Mouse (Mus musculus) left cerebral cortex, adult 6 months (tissue): ENCODE measurements around the gene Snapin. TPM values are rescaled to one million over a fixed set of nuclear protein-coding genes. Genes with fewer than 3 reads are reported as not detected.

ENCODE experiments used
- long read RNA-seq, 2 experiments: library from polyadenylated mRNA; unstranded; transcript quantifications; one replicate each; pipeline ENCODE4 v2.0.0; 2019 to 2020
- polyA plus RNA-seq: library from polyadenylated mRNA; unstranded; fragments of <200 nt; fragmentation: Nextera tagmentation; gene quantifications from 2 replicates; pipeline ENCODE4 v1.2.3, GENCODE M21; 2021

Snapin gene
- 82.3 and 99.2 TPM in 2 replicates for polyA plus RNA-seq
- long read RNA-seq, experiment 1, transcript Snapin-202 (2 exons, 1,843 nt) = minor isoform, 26 of 557 reads
- long read RNA-seq, experiment 1, transcript Snapin-205 (3 exons, 1,505 nt) = minor isoform, 35 of 557 reads
- long read RNA-seq, experiment 1, transcript Snapin-201 (3 exons, 958 nt) = minor isoform, 58 of 557 reads
- long read RNA-seq, experiment 1, transcript Snapin-203 (4 exons, 1,928 nt) = major isoform, 400 of 557 reads
- long read RNA-seq, experiment 1, partial matches to known transcripts = 1 of 557 reads
- long read RNA-seq, experiment 1, other reads (novel, unspliced or antisense) = 11 of 557 reads
- long read RNA-seq, experiment 2, transcript Snapin-205 (3 exons, 1,505 nt) = minor isoform, 6 of 175 reads
- long read RNA-seq, experiment 2, transcript Snapin-201 (3 exons, 958 nt) = minor isoform, 5 of 175 reads
- long read RNA-seq, experiment 2, transcript Snapin-203 (4 exons, 1,928 nt) = major isoform, 141 of 175 reads
- long read RNA-seq, experiment 2, transcript Snapin-204 (4 exons, 1,575 nt) = minor isoform, 9 of 175 reads
- long read RNA-seq, experiment 2, partial matches to known transcripts = 0 of 175 reads
- long read RNA-seq, experiment 2, other reads (novel, unspliced or antisense) = 11 of 175 reads

GRCm38 (mm10) chr3:90490696-90491256 is at the start of gene Snapin:
Gene Snapin (minus strand): TSS chr3:90491033.

GRCm38 (mm10) chr3:90537141-90537904 is 46.5 kb upstream of the Snapin start, which contains the start of gene S100a16:
Gene S100a16 (plus strand): TSS chr3:90537254.

GRCm38 (mm10) chr3:90526580-90526979 is 35.7 kb upstream of the Snapin start, which contains the start of gene S100a14:
Gene S100a14 (plus strand): TSS chr3:90526856.

GRCm38 (mm10) chr3:90513796-90514590 is 23.2 kb upstream of the Snapin start, which contains the start of the genes S100a1 and S100a13:
Gene S100a1 (minus strand): TSS chr3:90514392.
Gene S100a13 (plus strand): TSS chr3:90514435.

GRCm38 (mm10) chr3:90508950-90509746 is 18.3 kb upstream of the Snapin start, which contains the start of gene Chtop:
Gene Chtop (minus strand): TSS chr3:90509498.

GRCm38 (mm10) chr3:90475831-90476611 is 14.8 kb downstream of the Snapin start, which contains the start of gene Ilf2:
Gene Ilf2 (plus strand): TSS chr3:90476126.

GRCm38 (mm10) chr3:90465686-90466310 is 25.0 kb downstream of the Snapin start, which contains the start of gene Npr1:
Gene Npr1 (minus strand): TSS chr3:90465866.

Other genes starting within 250 kb of the Snapin start
- 0.34 and 0.60 TPM in 2 replicates for gene Creb3l4, start 247.5 kb downstream of the Snapin start, polyA plus RNA-seq
- 91.9 and 104 TPM in 2 replicates for gene Slc39a1, start 242.9 kb downstream of the Snapin start, polyA plus RNA-seq
- 9.5 and 15.9 TPM in 2 replicates for gene Crtc2, start 236.9 kb downstream of the Snapin start, polyA plus RNA-seq
- gene Dennd4b, start 225.8 kb downstream of the Snapin start, polyA plus RNA-seq = 6.2 and 6.9 TPM in 2 replicates
- gene Gatad2b, start 197.9 kb downstream of the Snapin start, polyA plus RNA-seq = 9.9 and 10.3 TPM in 2 replicates
- gene Slc27a3, start 101.1 kb downstream of the Snapin start, polyA plus RNA-seq = 2.0 TPM in 2 replicates
- gene Ints3, start 57.4 kb downstream of the Snapin start, polyA plus RNA-seq = 10.8 and 12.5 TPM in 2 replicates
- gene Npr1, start 25.2 kb downstream of the Snapin start, polyA plus RNA-seq = 0.73 and 0.85 TPM in 2 replicates
- gene Ilf2, start 14.9 kb downstream of the Snapin start, polyA plus RNA-seq = 69.5 and 88.4 TPM in 2 replicates
- gene Chtop, start 18.5 kb upstream of the Snapin start, polyA plus RNA-seq = 96.5 and 106 TPM in 2 replicates
- gene S100a1, start 23.4 kb upstream of the Snapin start, polyA plus RNA-seq = 326 TPM in 2 replicates
- gene S100a13, start 23.4 kb upstream of the Snapin start, polyA plus RNA-seq = 149 and 180 TPM in 2 replicates
- gene S100a14, start 35.8 kb upstream of the Snapin start, polyA plus RNA-seq = not detected in 2 replicates
- gene S100a16, start 46.2 kb upstream of the Snapin start, polyA plus RNA-seq = 168 and 195 TPM in 2 replicates
- 2.1 and 3.0 TPM in 2 replicates for gene S100a3, start 69.5 kb upstream of the Snapin start, polyA plus RNA-seq
- gene S100a2, start 99.2 kb upstream of the Snapin start, polyA plus RNA-seq = not detected in 2 replicates
- not detected in 2 replicates for gene Gm42674, start 110.9 kb upstream of the Snapin start, polyA plus RNA-seq
- 4.3 and 6.4 TPM in 2 replicates for gene S100a4, start 112.7 kb upstream of the Snapin start, polyA plus RNA-seq
- gene S100a5, start 117.5 kb upstream of the Snapin start, polyA plus RNA-seq = 0.60 TPM in 1 of 2 replicates, not detected in the other
- gene S100a6, start 121.8 kb upstream of the Snapin start, polyA plus RNA-seq = 92.6 and 97.3 TPM in 2 replicates
- 0.16 and 0.31 TPM in 2 replicates for gene S100a7a, start 163.0 kb upstream of the Snapin start, polyA plus RNA-seq
- gene S100a8, start 177.9 kb upstream of the Snapin start, polyA plus RNA-seq = 1.4 and 2.0 TPM in 2 replicates
- gene S100a9, start 204.7 kb upstream of the Snapin start, polyA plus RNA-seq = 0.77 TPM in 1 of 2 replicates, not detected in the other
- gene Pglyrp4, start 235.9 kb upstream of the Snapin start, polyA plus RNA-seq = not detected in 2 replicates